In the genomic region with DNA sequence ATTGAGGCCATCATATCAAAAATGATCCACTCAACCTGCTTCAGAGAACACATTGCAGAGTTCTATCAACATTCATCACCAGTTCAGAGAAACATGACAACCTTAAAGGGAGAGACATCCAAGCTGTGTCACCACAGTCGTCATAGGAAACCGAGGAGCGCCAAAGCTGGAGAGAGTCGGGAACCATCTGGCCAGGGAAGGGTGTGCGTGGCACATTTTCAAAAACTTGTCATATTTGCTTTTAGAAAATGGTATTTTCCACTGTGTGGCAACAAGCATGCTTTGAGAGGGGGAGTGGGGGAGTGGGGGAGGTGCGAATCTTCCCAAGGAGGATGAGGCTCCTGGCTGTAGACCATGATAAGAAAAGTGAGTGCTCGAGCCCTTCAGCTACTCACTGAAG, we compare ENCODE assay signal across 10 mouse cellular contexts.
DNase-seq lines count a peak whose midpoint lies in the region; ATAC-seq and TF ChIP-seq lines count a peak whose summit lies in the region.
"Had no signal": no experiment of that assay in that cellular context is flagged by ENCODE, and none has a peak within 500 bp of the region (broad histone marks: within the 10 kb centered on the region; RNA-seq: fewer than 3 reads in every experiment).

No protein-coding gene starts in this region.

- peak; percentile 19 for DNase-seq in liver
- no peak for DNase-seq in liver, postnatal 0 days
- peak; percentile 81 to 90 for DNase-seq in layer of hippocampus, adult 18-20 months (ENCODE audit: low spot score in 2 of 2)
- DNase-seq in liver, embryonic 11.5 days (ENCODE audit: low spot score): no peak
- DNase-seq in right cerebral cortex, postnatal 25 days: peak; percentile 64
- DNase-seq in heart, postnatal 36 days: no peak
- no peak for DNase-seq in thymus, postnatal 0 days (ENCODE audit: low spot score)
- DNase-seq in embryonic facial prominence, embryonic 10.5 days (ENCODE audit: low spot score): no peak

- H3K27ac ChIP-seq in liver, postnatal 0 days (ENCODE audit: low read depth): no peak overlapping the region
- no peak overlapping the region for H3K27ac ChIP-seq in liver, embryonic 11.5 days (ENCODE audit: low read depth, low read length)
- H3K27ac ChIP-seq in embryonic facial prominence, embryonic 10.5 days (replicated peaks): no peak overlapping the region
- H3K27ac ChIP-seq: limb, embryonic 12.5 days had no signal

- no peak for TF ChIP-seq CTCF in liver, postnatal 0 days (IDR thresholded peaks at IDR 0.05; ENCODE audit: low read depth)

- no peaks in the 10 kb centered on the region for H3K36me3 ChIP-seq in liver, postnatal 0 days (replicated peaks; ENCODE audit: insufficient read depth, low read length)
- no peaks in the 10 kb centered on the region for H3K36me3 ChIP-seq in liver, embryonic 11.5 days (ENCODE audit: control insufficient read depth, insufficient read depth, low read length)
- H3K36me3 ChIP-seq in embryonic facial prominence, embryonic 10.5 days (replicated peaks): no peaks in the 10 kb centered on the region
- H3K36me3 ChIP-seq: G1E; limb, embryonic 12.5 days had no signal

- WGBS in liver, postnatal 0 days (ENCODE audit: insufficient replicate concordance): 67% methylated on average over 7 of the region's 7 CpGs
- 46% methylated on average over 7 of the region's 7 CpGs for WGBS in liver, embryonic 11.5 days
- 89% methylated on average over 7 of the region's 7 CpGs for WGBS in embryonic facial prominence, embryonic 10.5 days

- H3K9me3 ChIP-seq in liver, postnatal 0 days (ENCODE audit: low read length): no peaks in the 10 kb centered on the region
- H3K9me3 ChIP-seq in liver, embryonic 11.5 days (ENCODE audit: control insufficient read depth, low read length): no peaks in the 10 kb centered on the region
- H3K9me3 ChIP-seq in embryonic facial prominence, embryonic 10.5 days: no peaks in the 10 kb centered on the region
- H3K9me3 ChIP-seq: limb, embryonic 12.5 days had no signal

- no peaks in the 10 kb centered on the region for H3K27me3 ChIP-seq in liver, postnatal 0 days (ENCODE audit: insufficient read depth, low read length)
- no peaks in the 10 kb centered on the region for H3K27me3 ChIP-seq in liver, embryonic 11.5 days (replicated peaks; ENCODE audit: control insufficient read depth, insufficient read depth, low read length)
- 0 out of 2 replicates have a peak, but pooled peaks cover 3% of the 10 kb centered on the region for H3K27me3 ChIP-seq in embryonic facial prominence, embryonic 10.5 days (replicated peaks; ENCODE audit: low read depth, poor library complexity, severe bottlenecking)

- no peak overlapping the region for H3K9ac ChIP-seq in liver, postnatal 0 days (replicated peaks)
- H3K9ac ChIP-seq in liver, embryonic 11.5 days (ENCODE audit: low read depth, low read length): no peak overlapping the region
- H3K9ac ChIP-seq: limb, embryonic 12.5 days had no signal

- no peak for ATAC-seq in liver, postnatal 0 days
- peak; percentile 45 for ATAC-seq in liver, embryonic 11.5 days (replicated peaks; ENCODE audit: low FRiP score)

- TF ChIP-seq EP300 in liver, postnatal 0 days (IDR thresholded peaks at IDR 0.05; ENCODE audit: low read depth): no peak

- no peak overlapping the region for H3K4me2 ChIP-seq in liver, postnatal 0 days (ENCODE audit: low read depth, low read length)
- no peak overlapping the region; the same call in 1 of the 2 replicates for H3K4me2 ChIP-seq in liver, embryonic 11.5 days
- H3K4me2 ChIP-seq: limb, embryonic 12.5 days had no signal

- intact Hi-C loops in heart, postnatal 36 days (cut with DNase I): no loop called here

- H3K4me3 ChIP-seq in liver, postnatal 0 days (ENCODE audit: low read depth, low read length): no peak overlapping the region
- no peak overlapping the region for H3K4me3 ChIP-seq in liver, embryonic 11.5 days (ENCODE audit: low read depth, low read length)
- no peak overlapping the region for H3K4me3 ChIP-seq in embryonic facial prominence, embryonic 10.5 days
- H3K4me3 ChIP-seq: limb, embryonic 12.5 days had no signal

- H3K4me1 ChIP-seq in liver, postnatal 0 days (ENCODE audit: insufficient read depth): no peaks in the 10 kb centered on the region
- H3K4me1 ChIP-seq in liver, embryonic 11.5 days (replicated peaks; ENCODE audit: control insufficient read depth, insufficient read depth, low read length): peaks cover 18% of the 10 kb centered on the region
- peaks cover 14% of the 10 kb centered on the region for H3K4me1 ChIP-seq in embryonic facial prominence, embryonic 10.5 days

Comparison
In these comparisons a context has a peak if more than half of its experiments do, and no peak if none do; other contexts are left out.
1. DNase-seq: peak in liver (single experiment), layer of hippocampus, adult 18-20 months (2 of 2) and right cerebral cortex, postnatal 25 days (single experiment); none in liver, postnatal 0 days (single experiment), liver, embryonic 11.5 days (single experiment), heart, postnatal 36 days (0 of 2), thymus, postnatal 0 days (single experiment) and embryonic facial prominence, embryonic 10.5 days (single experiment).